Mouse (Mus musculus): Measurements from ENCODE around the gene Gm3488.
"Not testable (repeated sequence)": the region's sequence is repeated elsewhere in the genome, so short reads cannot be mapped to it uniquely, and the experiment has no call there.

Gene Gm3488

DNA sequence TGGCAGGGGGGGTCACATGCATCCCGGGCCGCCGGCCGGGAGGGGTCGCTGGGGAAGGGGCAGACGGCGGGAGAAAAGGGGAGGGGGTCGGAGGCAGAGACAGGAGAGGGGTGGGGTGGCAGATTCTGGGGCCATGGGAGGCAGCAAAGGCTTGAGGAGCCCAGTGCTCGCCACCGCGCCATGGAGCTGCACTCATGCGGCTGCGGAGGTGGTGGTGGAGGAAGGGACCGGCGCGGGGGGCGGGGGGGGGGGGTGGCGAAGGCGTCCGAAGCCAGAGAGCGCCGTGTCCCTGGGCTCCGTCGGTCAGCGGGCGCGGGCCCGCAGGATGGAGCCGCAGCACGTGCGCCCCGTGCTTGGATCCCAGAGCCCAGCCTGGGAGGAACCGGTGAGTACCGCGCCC lies at the start of gene Gm3488:
Gene Gm3488, plus strand, starts transcription at position 301 of the 400 bp plus-strand sequence.
- DNase-seq (ENCODE audit: low spot score): not testable (repeated sequence)

DNA sequence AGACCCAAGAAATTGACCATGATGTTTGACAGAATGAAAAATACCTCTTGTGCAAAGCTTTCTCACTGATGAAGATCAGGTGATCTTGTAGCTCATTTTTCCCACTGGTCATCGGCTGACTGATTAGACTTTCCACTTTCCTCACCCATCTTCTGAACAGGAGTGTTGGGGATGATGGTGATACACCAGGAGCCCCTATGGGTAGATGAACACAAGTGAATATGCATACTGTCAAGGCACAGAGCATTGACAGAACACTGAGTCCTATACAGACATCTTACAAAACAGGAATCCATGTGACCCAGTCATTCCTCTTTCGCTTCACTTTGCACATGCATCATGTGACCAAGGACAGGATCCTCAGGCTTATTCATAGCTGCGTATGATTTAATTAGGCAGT lies 46.1 kb upstream of the Gm3488 start, which contains the start of gene Gm3194:
Gene Gm3194, minus strand, starts transcription at position 101 of the 400 bp plus-strand sequence.
- DNase-seq (ENCODE audit: low spot score): not testable (repeated sequence)

DNA sequence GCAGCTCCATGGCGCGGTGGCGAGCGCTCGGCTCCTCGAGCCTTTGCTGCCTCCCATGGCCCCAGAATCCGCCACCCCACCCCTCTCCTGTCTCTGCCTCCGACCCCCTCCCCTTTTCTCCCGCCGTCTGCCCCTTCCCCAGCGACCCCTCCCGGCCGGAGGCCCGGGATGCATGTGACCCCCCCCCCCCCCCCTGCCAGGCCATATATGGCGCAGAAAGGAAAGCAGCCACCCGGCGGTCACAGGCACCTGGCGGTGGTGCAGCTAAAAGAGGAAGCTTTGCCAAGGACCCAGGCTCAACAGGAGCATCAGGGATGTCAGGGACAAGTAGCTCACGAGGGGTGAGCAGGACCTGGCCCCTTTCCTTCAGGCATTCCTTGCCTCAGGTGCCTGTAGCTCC lies 41.0 kb upstream of the Gm3488 start:
- DNase-seq (ENCODE audit: low spot score): not testable (repeated sequence)

DNA sequence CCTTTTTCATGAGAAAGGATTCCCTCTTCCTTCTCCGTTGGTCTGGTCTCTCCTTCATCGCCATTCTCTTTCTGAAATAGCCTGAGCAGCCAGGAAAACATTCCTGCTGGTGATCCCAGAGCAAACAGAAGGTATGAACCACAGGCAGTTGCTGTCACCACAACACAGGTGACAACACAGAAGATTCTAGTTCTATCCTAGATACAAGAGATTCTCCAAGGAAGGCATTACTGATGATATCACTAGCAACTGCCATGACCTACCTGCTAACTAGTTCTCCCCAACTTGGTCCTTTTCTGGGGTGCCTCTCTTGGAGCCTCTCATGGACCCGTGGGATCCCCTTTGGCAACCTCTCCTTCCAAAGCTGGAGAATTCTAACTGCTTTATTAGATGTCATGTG lies 23.7 kb upstream of the Gm3488 start, which contains the start of gene Gm8246:
Gene Gm8246, minus strand, starts transcription at position 101 of the 400 bp plus-strand sequence.
- DNase-seq (ENCODE audit: low spot score): not testable (repeated sequence)

DNA sequence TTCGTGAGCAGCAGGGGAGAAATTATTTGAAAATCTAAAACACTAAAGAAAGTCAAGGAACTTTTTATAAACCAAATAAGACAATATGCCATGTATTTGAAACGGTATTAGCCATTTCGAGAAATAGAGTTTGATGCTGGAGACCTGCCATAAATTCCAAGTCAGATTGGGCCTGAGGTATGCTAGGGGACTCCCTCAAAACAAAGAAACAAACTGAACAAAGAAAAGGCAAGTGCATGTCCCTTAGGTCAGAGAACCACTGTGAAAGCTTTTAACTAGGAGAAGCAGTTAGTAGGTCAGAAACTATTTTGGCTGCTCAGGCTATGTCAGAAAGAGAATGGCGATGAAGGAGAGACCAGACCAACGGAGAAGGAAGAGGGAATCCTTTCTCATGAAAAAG lies 17.6 kb upstream of the Gm3488 start, which contains the start of gene Gm3187:
Gene Gm3187, plus strand, starts transcription at position 301 of the 400 bp plus-strand sequence.
- DNase-seq (ENCODE audit: low spot score): not testable (repeated sequence)

DNA sequence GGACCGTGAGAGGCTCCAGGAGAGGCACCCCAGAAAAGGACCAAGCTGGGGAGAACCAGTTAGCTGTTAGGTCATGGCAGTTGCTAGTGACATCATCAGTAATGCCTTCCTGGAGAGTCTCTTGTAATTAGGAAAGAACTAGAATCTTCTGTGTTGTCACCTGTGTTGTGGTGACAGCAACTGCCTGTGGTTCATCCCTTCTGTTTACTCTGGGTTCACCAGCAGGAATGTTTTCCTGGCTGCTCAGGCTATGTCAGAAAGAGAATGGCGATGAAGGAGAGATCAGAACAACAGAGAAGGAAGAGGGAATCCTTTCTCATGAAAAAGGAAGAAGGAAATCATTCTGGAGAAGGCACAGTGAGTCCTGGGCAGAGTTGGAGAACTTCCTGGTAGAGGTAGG lies 36.7 kb downstream of the Gm3488 start, which contains the start of gene Gm3532:
Gene Gm3532, plus strand, starts transcription at position 301 of the 400 bp plus-strand sequence.
- DNase-seq (ENCODE audit: low spot score): not testable (repeated sequence)

Data from ovary, adult 18-20 months (tissue).